Mouse (Mus musculus) kidney, adult 9 months (tissue): ENCODE measurements at regions not wholly inside any gene's neighbourhood (a gene's known extent, or its start where the extent isn't known, plus 50 kb on each side); places are given as distances from the start of the nearest gene placed in this dataset.
A peak's percentile ranks its signal among the peaks of the same experiment; 100 is the strongest.

Source experiments
- DNase-seq: peaks from one replicate; pipeline ENCODE4 v3.0.0; 2022

GRCm38 (mm10) chr13:16100253-16100652 is 88.6 kb downstream of the Inhba start:
- no peak for DNase-seq

- no peak for DNase-seq
Observed at GRCm38 (mm10) chr13:16114837-16115236, 103.2 kb downstream of the Inhba start.

- DNase-seq, result no peak
Observed at GRCm38 (mm10) chr13:16146686-16147085, 135.0 kb downstream of the Inhba start.

GRCm38 (mm10) chr13:16154926-16155325 is 143.3 kb downstream of the Inhba start:
- DNase-seq, result no peak

GRCm38 (mm10) chr13:16165204-16165894 is 153.7 kb downstream of the Inhba start:
- no peak for DNase-seq

GRCm38 (mm10) chr13:16196692-16197091 is 185.0 kb downstream of the Inhba start:
- DNase-seq, result no peak

- DNase-seq, result no peak
Observed at GRCm38 (mm10) chr13:16200046-16200445, 188.4 kb downstream of the Inhba start.

- DNase-seq, result no peak
Observed at GRCm38 (mm10) chr13:16203147-16203546, 191.5 kb downstream of the Inhba start.

GRCm38 (mm10) chr13:16204097-16204496 is 192.4 kb downstream of the Inhba start:
- no peak for DNase-seq

- DNase-seq, result no peak
Observed at GRCm38 (mm10) chr13:16211482-16211881, 199.8 kb downstream of the Inhba start.

GRCm38 (mm10) chr13:16219877-16220276 is 208.2 kb downstream of the Inhba start:
- no peak for DNase-seq

- peak; percentile 24 for DNase-seq
Observed at GRCm38 (mm10) chr13:16222942-16223600, 211.4 kb downstream of the Inhba start.

GRCm38 (mm10) chr13:16261145-16261544 is 249.5 kb downstream of the Inhba start:
- no peak for DNase-seq

- DNase-seq, result no peak
Observed at GRCm38 (mm10) chr13:16279974-16280373, 268.3 kb downstream of the Inhba start.

GRCm38 (mm10) chr13:16280742-16281141 is 269.1 kb downstream of the Inhba start:
- no peak for DNase-seq

GRCm38 (mm10) chr13:16281777-16282176 is 270.1 kb downstream of the Inhba start:
- no peak for DNase-seq

GRCm38 (mm10) chr13:16282230-16282629 is 270.6 kb downstream of the Inhba start:
- DNase-seq, result no peak

- DNase-seq, result no peak
Observed at GRCm38 (mm10) chr13:16283336-16283735, 271.7 kb downstream of the Inhba start.

- DNase-seq, result no peak
Observed at GRCm38 (mm10) chr13:16289633-16290032, 278.0 kb downstream of the Inhba start.

- DNase-seq, result peak; percentile 49
Observed at GRCm38 (mm10) chr13:16290784-16291183, 279.1 kb downstream of the Inhba start.

- DNase-seq, result peak; percentile 88
Observed at GRCm38 (mm10) chr13:16291661-16292291, 280.1 kb downstream of the Inhba start.

- DNase-seq, result no peak
Observed at GRCm38 (mm10) chr13:16299756-16300155, 288.1 kb downstream of the Inhba start.

- no peak for DNase-seq
Observed at GRCm38 (mm10) chr13:16314669-16315068, 303.0 kb downstream of the Inhba start.

- no peak for DNase-seq
Observed at GRCm38 (mm10) chr13:16315689-16316088, 304.0 kb downstream of the Inhba start.
